Mouse (Mus musculus): Measurements from ENCODE around the gene Adcy10.

The Adcy10 gene

DNA sequence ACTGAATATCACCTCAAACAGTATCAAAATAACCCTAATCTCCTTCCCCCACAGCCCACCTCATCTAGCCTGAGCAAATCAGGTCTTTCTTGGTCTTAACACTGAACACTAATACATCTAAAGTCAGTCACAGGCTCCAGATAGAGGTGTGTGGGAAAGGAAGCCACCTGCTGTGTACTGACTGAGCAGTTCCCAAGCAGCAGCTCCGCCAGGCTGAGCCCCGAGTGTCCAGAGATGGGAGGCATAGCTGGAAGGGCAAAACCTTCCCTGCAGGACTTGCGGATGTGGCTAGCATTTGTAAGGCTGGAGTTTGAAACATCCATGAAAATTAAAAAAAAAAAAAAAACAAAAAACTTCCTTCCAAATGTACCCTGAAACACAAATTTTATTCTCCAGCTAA is 120.1 kb downstream of the Adcy10 start:
- no peak for DNase-seq

DNA sequence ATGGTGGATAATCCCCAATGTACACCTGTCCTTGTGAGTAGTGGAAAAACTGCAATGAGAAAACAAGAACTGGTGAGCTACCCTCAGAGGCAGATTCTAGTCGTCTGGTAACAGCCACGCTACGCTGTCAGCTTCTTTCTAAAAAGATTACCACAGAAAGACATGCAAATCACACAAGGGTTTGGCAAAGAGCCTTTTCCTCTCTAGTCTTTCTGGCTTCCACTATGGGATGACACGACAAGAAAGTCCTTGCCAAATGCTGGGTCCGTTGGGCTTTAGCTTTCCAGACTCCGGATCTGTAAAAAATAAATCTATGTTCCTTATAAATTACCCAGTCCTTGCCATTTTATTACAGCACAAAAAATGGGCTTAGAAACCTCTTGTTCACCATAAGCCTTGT is 120.8 kb downstream of the Adcy10 start:
- no peak for DNase-seq

- no peak for DNase-seq
Measured at GRCm38 (mm10) chr1:165608904-165609303, 123.9 kb downstream of the Adcy10 start.

DNA sequence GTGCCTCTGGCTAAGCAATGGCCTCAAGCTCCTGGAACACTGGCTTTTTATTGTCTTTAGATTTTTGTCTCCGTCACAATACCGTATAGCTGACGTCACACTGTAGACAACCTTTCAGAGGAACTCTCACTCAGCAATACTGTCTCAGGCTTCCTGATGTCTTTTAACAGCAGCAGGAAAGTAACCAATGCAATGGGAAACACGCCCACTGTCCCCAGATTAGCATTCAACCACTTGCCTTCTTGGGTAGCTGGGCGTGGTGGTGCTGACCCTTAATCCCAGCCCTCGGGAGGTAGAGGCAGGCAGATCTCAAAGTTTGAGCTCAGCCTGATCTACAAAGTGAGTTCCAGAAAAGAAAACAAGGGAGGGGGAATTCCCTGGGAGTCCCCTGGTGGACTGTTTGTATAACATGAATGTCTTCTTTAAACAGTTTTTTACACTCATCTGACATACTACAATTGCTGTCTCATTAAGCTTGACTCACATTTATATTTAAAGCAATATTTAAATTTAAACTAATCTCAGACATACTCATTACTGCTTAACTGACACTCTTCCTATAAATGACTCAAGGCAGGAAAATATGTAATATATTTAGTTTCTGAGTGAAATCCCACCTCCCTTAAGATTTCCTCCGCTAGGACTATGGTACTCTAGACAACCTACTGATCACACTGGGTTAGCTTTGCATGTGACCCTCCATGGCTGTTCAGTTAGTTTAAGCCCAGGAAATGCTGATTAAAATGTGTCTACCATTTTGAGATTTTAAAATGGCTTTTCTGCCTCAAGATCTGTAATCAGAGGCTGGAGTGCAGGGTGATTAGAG is 124.7 kb downstream of the Adcy10 start:
- no peak for DNase-seq

DNA sequence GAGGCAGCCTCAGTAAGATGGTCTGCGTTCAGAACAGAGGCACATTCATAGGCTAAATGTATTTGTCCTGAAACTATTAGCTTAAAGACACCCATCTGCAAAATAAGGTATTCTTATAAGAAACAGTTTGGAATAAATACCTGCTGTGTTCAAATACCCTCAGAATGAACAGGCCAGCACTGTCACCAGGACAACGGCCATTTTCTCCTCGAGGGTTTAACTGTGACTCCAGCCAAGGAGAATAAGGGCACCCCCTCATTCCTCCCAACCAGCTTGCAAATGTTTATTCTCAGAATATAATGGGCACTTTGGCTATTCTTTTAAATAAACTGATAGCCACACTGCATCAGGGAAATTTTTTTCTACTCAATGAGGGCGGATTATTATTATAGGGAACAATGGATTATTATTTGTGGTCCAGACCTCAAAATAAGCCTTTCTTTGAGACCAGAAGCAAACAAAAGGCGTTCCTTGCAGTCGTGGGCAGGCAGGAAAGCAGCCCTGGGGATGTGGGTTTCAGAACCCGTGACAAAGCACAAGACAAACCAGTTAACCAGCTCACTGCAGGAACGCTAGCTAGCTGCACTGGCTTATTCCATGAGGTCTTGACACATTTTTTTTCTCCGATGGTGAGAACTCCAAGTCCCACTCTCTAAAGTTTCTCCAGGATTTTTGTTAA is 125.5 kb downstream of the Adcy10 start:
- DNase-seq: no peak

DNA sequence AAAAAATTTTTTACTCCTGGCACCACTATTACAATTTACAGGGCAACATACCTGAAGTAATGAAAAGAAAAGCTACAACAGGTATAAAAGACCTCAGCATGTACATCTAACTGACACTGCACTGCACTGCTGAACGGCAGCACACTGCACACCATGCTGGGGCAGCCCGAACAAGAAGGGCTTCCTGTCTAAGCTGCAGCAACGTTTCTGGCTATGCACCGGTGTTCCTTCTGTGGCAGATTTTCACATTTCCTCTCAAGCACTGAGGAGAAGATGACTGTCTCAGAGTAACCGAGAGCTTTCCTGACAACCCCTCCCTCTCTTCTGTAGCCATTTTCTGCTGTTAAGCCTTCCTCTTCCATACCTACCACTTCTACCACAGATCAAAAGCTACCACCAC is 127.7 kb downstream of the Adcy10 start:
- no peak for DNase-seq

GRCm38 (mm10) chr1:165613926-165614325 is 128.9 kb downstream of the Adcy10 start:
- DNase-seq: no peak

DNA sequence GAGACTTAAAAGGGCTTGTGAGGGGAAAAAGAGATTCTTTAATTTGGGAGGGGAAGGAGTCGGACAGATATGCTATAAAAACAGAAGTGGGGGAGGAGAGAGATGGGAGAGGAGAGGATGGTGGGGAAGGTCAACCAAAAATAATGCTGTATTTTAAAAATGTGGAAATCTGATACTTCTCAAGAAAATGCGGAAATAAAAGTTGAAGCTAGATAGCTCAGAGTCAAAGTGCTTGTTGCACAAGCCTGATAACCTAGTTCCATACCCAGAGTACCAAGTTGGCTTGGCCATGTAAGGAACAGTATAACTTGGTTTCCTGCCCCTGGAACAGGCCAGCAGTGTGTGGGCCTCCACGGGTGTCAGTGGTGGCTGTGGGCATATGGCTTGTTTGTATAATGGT is 129.8 kb downstream of the Adcy10 start:
- DNase-seq: no peak

GRCm38 (mm10) chr1:165616652-165617051 is 131.7 kb downstream of the Adcy10 start:
- DNase-seq: no peak

- peak; percentile 62 for DNase-seq
Measured at GRCm38 (mm10) chr1:165617166-165617891, 132.3 kb downstream of the Adcy10 start.

DNA sequence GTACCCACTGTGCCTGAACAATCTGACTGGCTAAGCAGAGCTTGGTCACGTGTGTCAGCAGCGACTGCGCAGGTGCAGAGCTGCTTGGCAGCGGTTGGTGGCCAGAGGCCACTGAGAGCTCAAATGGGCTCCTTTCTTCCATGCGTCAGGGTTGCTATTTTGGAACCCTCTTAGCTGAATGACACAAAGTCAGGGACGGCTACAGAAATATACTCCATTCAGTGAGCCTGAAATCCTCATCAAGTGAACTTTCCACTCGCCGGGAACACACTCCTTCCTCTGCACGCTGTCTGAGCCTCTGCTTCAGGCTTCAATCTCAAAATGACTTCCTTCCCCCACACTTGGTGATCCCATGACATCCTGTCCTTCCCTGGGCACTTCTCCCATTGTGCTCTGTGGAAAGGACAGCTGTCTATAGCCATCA is 133.2 kb downstream of the Adcy10 start:
- no peak for DNase-seq

- no peak for DNase-seq
Measured at GRCm38 (mm10) chr1:165625058-165625457, 140.1 kb downstream of the Adcy10 start.

GRCm38 (mm10) chr1:165625896-165626295 is 140.9 kb downstream of the Adcy10 start:
- DNase-seq: no peak

All from embryo, embryonic 11 days (tissue).